Mouse (Mus musculus): ENCODE results near the gene Map3k5. TPM values are rescaled to one million over a fixed set of nuclear protein-coding genes. Genes with fewer than 3 reads are reported as not detected.
A peak's percentile ranks its signal among the peaks of the same experiment; 100 is the strongest.

Gene Map3k5
- polyA plus RNA-seq, 1 experiment from 2014 or later = 0.65 TPM

GRCm38 (mm10) chr10:20181680-20182399 lies 247.6 kb downstream of the Map3k5 start:
- no peaks in the 10 kb centered on the region; the same call in 1 of the 2 replicates for H3K27me3 ChIP-seq
- no peaks in the 10 kb centered on the region for H3K9me3 ChIP-seq
- no peak overlapping the region for H3K9ac ChIP-seq
- peaks cover 16% of the 10 kb centered on the region for H3K4me1 ChIP-seq (replicated peaks)
- H3K4me2 ChIP-seq = no peak overlapping the region
- WGBS = 52% methylated on average over 11 of the region's 11 CpGs
- H3K36me3 ChIP-seq = no peaks in the 10 kb centered on the region
- H3K4me3 ChIP-seq = no peak overlapping the region
- no peak overlapping the region; the same call in 1 of the 2 replicates for H3K27ac ChIP-seq
- 0 out of 2 replicates have a peak, but pooled peaks have one; percentile 54 for ATAC-seq (ENCODE audit: low FRiP score)

- Histone ChIP-seq H3K4me3 (no peak overlapping the region), H3K4me2 (no peak overlapping the region), H3K4me1 (replicated peaks) (peaks cover 16% of the 10 kb centered on the region), H3K27ac (no peak overlapping the region), H3K9me3 (no peaks in the 10 kb centered on the region), H3K27me3 (no peaks in the 10 kb centered on the region; the same call in 1 of the 2 replicates), H3K36me3 (no peaks in the 10 kb centered on the region), H3K9ac (no peak overlapping the region)
- ATAC-seq (ENCODE audit: low FRiP score) = no peak
- 78% methylated on average over 4 of the region's 4 CpGs for WGBS
Observed at GRCm38 (mm10) chr10:20184326-20184725, 250.1 kb downstream of the Map3k5 start.

DNA sequence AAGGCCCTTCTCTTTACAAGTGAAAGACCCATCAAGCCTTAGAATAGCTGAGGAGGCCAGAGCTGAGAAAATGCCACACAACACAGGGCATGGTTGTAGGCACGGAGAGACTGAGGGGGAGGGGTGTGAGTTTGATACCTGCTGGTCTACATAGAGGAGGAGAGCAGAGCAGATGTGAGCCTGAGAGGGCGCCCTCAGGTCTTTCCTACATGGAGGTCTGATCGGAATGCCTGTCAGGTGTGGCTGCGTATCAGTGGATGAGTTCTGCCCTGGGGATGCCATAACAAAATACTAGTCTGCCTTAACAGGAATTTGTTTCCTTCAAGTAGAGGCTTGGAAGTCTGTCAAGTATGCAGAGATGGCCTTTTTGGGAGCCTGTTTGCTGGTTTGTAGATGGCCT lies 251.0 kb downstream of the Map3k5 start:
- H3K4me2 ChIP-seq = no peak overlapping the region
- no peaks in the 10 kb centered on the region for H3K27me3 ChIP-seq
- H3K9me3 ChIP-seq = no peaks in the 10 kb centered on the region
- no peak for ATAC-seq (ENCODE audit: low FRiP score)
- H3K36me3 ChIP-seq = no peaks in the 10 kb centered on the region
- H3K4me3 ChIP-seq = no peak overlapping the region
- H3K4me1 ChIP-seq (replicated peaks) = peaks cover 16% of the 10 kb centered on the region
- no peak overlapping the region for H3K27ac ChIP-seq
- H3K9ac ChIP-seq = no peak overlapping the region
- 85% methylated on average over 4 of the region's 4 CpGs for WGBS

- Histone ChIP-seq H3K4me2 (no peak overlapping the region), H3K27me3 (no peaks in the 10 kb centered on the region), H3K27ac (no peak overlapping the region), H3K9ac (no peak overlapping the region), H3K4me1 (replicated peaks) (peaks cover 16% of the 10 kb centered on the region), H3K9me3 (no peaks in the 10 kb centered on the region), H3K36me3 (no peaks in the 10 kb centered on the region), H3K4me3 (no peak overlapping the region)
- 94% methylated on average over 2 of the region's 2 CpGs for WGBS
- no peak for ATAC-seq (ENCODE audit: low FRiP score)
Observed at GRCm38 (mm10) chr10:20185806-20186205, 251.5 kb downstream of the Map3k5 start.

DNA sequence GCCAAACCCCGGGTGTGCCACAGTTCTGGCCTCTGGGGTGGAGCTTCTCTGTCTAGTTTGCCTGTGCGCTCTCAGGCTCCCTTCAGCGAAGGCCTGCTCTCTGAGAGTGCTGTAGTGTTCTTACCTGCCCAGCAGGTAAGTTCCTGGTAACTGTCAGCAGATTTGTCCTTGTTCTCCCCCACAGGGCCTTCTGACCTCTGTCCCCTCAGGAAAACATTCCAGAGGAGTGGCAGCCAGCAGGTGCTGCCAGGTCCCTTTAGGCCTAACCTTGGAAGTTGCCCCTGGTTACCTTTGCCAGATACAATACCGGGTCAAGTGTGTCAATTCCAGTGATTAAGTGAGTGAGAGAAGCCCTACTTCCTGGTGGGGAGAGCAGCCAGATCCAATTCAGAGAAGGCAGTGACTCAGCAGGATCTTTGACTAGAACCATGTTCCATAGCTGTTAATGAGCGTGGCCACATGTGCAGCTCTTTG lies 252.6 kb downstream of the Map3k5 start:
- Histone ChIP-seq H3K36me3 (no peaks in the 10 kb centered on the region), H3K4me2 (no peak overlapping the region), H3K9ac (no peak overlapping the region), H3K4me1 (replicated peaks) (peaks cover 7% of the 10 kb centered on the region; the same call in 1 of the 2 replicates), H3K27ac (no peak overlapping the region), H3K4me3 (no peak overlapping the region), H3K27me3 (no peaks in the 10 kb centered on the region), H3K9me3 (no peaks in the 10 kb centered on the region)
- 80% methylated on average over 5 of the region's 5 CpGs for WGBS
- ATAC-seq (ENCODE audit: low FRiP score) = no peak

- H3K4me3 ChIP-seq = no peak overlapping the region
- no peak overlapping the region for H3K4me2 ChIP-seq
- H3K4me1 ChIP-seq (replicated peaks) = peaks cover 3% of the 10 kb centered on the region; the same call in 1 of the 2 replicates
- H3K27me3 ChIP-seq = no peaks in the 10 kb centered on the region
- WGBS = 91% methylated on average over 6 of the region's 6 CpGs
- no peak overlapping the region for H3K9ac ChIP-seq
- H3K9me3 ChIP-seq = no peaks in the 10 kb centered on the region
- no peak overlapping the region for H3K27ac ChIP-seq
- no peak for ATAC-seq (ENCODE audit: low FRiP score)
- no peaks in the 10 kb centered on the region for H3K36me3 ChIP-seq
Observed at GRCm38 (mm10) chr10:20190139-20190747, 256.0 kb downstream of the Map3k5 start.

Other genes with a start within 250 kb of the Map3k5 start
- 0.18 and 0.35 TPM in 2 replicates for gene Il20ra, start 221.9 kb upstream of the Map3k5 start, polyA plus RNA-seq (2015; fragmentation: Nextera tagmentation; extraction: Ambion mirVana)
- 1.3 and 1.4 TPM in 2 replicates for gene Slc35d3, start 83.0 kb upstream of the Map3k5 start, polyA plus RNA-seq (2015; fragmentation: Nextera tagmentation; extraction: Ambion mirVana)
- gene Pex7, start 26.8 kb upstream of the Map3k5 start, polyA plus RNA-seq (2015; fragmentation: Nextera tagmentation; extraction: Ambion mirVana) = 24.8 and 30.7 TPM in 2 replicates
- 10.3 and 10.6 TPM in 2 replicates for gene Map7, start 214.0 kb downstream of the Map3k5 start, polyA plus RNA-seq (2015; fragmentation: Nextera tagmentation; extraction: Ambion mirVana)

Measured in hindbrain, embryonic 13.5 days (tissue).